Mouse (Mus musculus) C2C12 (cell line): Measurements from ENCODE around the gene Aldh3b1. TPM values are rescaled to one million over a fixed set of nuclear protein-coding genes. Genes with fewer than 3 reads are reported as not detected.
A peak's percentile ranks its signal among the peaks of the same experiment; 100 is the strongest.
"Not testable (repeated sequence)": the region's sequence is repeated elsewhere in the genome, so short reads cannot be mapped to it uniquely, and the experiment has no call there.

Experiments used
- H3K27me3 ChIP-seq: one replicate; pipeline ENCODE4 v1.6.1; 2011; ENCODE audit not compliant: control insufficient read depth, insufficient read depth, insufficient read length
- H3K36me3 ChIP-seq: one replicate; pipeline ENCODE4 v1.6.1; 2011; ENCODE audit not compliant: control insufficient read depth, insufficient read depth
- H3K4me3 ChIP-seq: one replicate; pipeline ENCODE4 v1.5.1; 2011; ENCODE audit warnings: mild to moderate bottlenecking, control low read depth; ENCODE audit not compliant: poor library complexity, insufficient read depth, severe bottlenecking
- H3K79me2 ChIP-seq: one replicate; pipeline ENCODE4 v1.6.1; 2011; ENCODE audit not compliant: control insufficient read depth, insufficient read depth
- H3K79me3 ChIP-seq: one replicate; pipeline ENCODE4 v1.6.1; 2011; ENCODE audit warnings: low read depth, control low read depth
- H3ac ChIP-seq: one replicate; pipeline ENCODE3; 2011; ENCODE audit warnings: low read depth; ENCODE audit not compliant: control insufficient read depth, insufficient read length
- CEBPB ChIP-seq: IDR thresholded peaks from one replicate; pipeline ENCODE4 v1.6.1; 2011; ENCODE audit warnings: low read depth, mild to moderate bottlenecking, control low read depth, moderate library complexity
- CTCF ChIP-seq: IDR thresholded peaks from one replicate; pipeline ENCODE4 v1.5.1; 2011; ENCODE audit not compliant: control insufficient read depth, insufficient read depth, insufficient read length
- FOSL1 ChIP-seq: IDR thresholded peaks from one replicate; pipeline ENCODE4 v1.8.0; 2011; ENCODE audit warnings: mild to moderate bottlenecking, low read length; ENCODE audit not compliant: poor library complexity, insufficient read depth, severe bottlenecking
- MAX ChIP-seq: IDR thresholded peaks from one replicate; pipeline ENCODE4 v1.6.1; 2011; ENCODE audit warnings: mild to moderate bottlenecking, control low read depth
- MYOD1 ChIP-seq: IDR thresholded peaks from one replicate; pipeline ENCODE4 v1.6.1; 2011; ENCODE audit warnings: low read depth; ENCODE audit not compliant: control insufficient read depth, insufficient read length
- MYOG ChIP-seq: IDR thresholded peaks from one replicate; pipeline ENCODE4 v1.6.1; 2011; ENCODE audit not compliant: control insufficient read depth, insufficient read length; ENCODE audit errors: extremely low read depth
- USF1 ChIP-seq: IDR thresholded peaks from one replicate; pipeline ENCODE4 v1.6.1; 2011; ENCODE audit warnings: low read depth, mild to moderate bottlenecking, control low read depth, moderate library complexity
- long read RNA-seq, 2 experiments: library from polyadenylated mRNA; unstranded; transcript quantifications; one replicate each; pipeline ENCODE4 v2.0.0; 2019 to 2020
- polyA plus RNA-seq: library from polyadenylated mRNA; unstranded; fragments of >200 nt; fragmentation: generic; extraction: Trizol; gene quantifications from one replicate; pipeline ENCODE4 v1.2.1, GENCODE M21; 2012; ENCODE audit warnings: missing spikeins

Gene Aldh3b1
- polyA plus RNA-seq = 6.9 TPM
- long read RNA-seq, experiment 1, transcript Aldh3b1-201 (10 exons, 1,924 nt) = major isoform, 34 of 43 reads
- long read RNA-seq, experiment 1, partial matches to known transcripts = 8 of 43 reads
- long read RNA-seq, experiment 1, other reads (novel, unspliced or antisense) = 1 of 43 reads
- long read RNA-seq, experiment 2, transcript Aldh3b1-201 (10 exons, 1,924 nt) = major isoform, 20 of 26 reads
- long read RNA-seq, experiment 2, partial matches to known transcripts = 1 of 26 reads
- long read RNA-seq, experiment 2, other reads (novel, unspliced or antisense) = 5 of 26 reads

- Histone ChIP-seq H3K36me3 (no peaks in the 10 kb centered on the region), H3ac (peak within 1 kb of the TSS; percentile 20), H3K79me3 (no peaks in the 10 kb centered on the region), H3K27me3 (no peaks in the 10 kb centered on the region), H3K4me3 (no peak within 1 kb of the TSS), H3K79me2 (no peaks in the 10 kb centered on the region)
- TF ChIP-seq CEBPB = no peak
- TF ChIP-seq FOSL1 = no peak
- no peak for TF ChIP-seq MAX
- no peak for TF ChIP-seq CTCF
Observed at GRCm38 (mm10) chr19:3929211-3929941, at the start of gene Aldh3b1. Gene Aldh3b1 (minus strand): TSS chr19:3929808.

DNA sequence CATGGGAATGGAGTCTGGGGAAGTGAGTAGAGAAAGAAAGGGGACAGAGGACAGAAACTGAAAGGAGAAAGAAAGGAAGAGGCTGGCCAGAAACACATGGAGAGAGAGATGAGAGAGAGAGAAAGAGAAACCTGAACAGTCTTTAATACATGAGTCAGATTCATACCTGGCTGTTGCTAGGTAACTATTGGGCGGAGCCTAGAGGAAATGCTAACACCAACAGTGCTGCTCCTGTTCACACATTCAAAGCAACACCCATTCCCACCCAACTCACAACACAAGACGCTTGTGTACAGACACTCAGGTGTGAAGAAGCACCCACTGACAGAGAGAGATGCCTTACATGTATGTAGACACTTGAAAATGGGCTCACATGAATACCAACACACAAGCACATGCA is 46.3 kb upstream of the Aldh3b1 start:
- H3K36me3 ChIP-seq = no peaks in the 10 kb centered on the region
- H3K27me3 ChIP-seq = peaks cover 12% of the 10 kb centered on the region
- H3K79me2 ChIP-seq = no peaks in the 10 kb centered on the region
- TF ChIP-seq CTCF = no peak
- TF ChIP-seq FOSL1 = no peak
- no peak for TF ChIP-seq MYOD1
- H3K79me3 ChIP-seq = no peaks in the 10 kb centered on the region
- H3ac ChIP-seq = no peak overlapping the region
- no peak overlapping the region for H3K4me3 ChIP-seq

DNA sequence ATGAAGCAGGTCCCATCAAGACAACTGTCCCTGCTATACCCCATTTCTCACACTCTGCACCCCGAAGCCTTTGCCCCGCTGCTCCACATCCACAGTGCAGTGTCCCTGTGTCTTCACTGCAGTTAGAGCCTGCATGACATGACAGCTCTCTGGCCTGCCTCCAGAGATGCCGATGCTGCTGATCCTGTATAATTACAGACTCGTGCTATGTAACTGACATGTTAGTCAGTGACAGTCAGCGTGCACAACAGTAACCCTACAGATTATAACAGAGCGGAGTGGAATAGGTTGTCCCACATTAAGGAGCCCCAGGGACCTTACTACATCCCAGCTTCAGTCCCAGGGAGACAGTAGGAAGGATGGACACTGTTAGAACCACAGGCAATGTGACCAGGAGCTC is 45.0 kb upstream of the Aldh3b1 start:
- H3K4me3 ChIP-seq = not testable (repeated sequence)

DNA sequence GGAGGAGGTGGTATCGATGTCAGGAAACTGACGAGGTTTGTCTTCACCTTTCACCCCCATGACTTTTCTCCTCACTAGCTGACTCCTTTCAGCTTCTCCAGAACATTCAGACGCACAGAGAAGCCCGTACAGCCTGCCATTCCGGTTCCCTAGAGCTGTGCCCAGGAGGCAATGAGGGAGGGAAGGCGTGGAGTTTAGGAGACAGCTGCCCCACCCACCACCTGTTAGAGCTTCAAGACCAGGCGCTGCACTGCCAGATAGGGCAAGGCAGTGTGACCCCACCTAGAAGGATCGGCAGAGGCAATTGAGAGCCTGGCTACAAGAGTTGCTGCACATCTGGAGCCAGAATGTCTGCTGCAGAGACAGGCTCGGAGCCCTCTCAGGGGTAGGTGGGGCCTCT is 42.6 kb upstream of the Aldh3b1 start, which contains the start of gene Aldh3b2:
Aldh3b2 (plus strand) TSS at position 100 of the 400 bp plus-strand sequence.
- Histone ChIP-seq H3ac (no peak within 1 kb of the TSS), H3K27me3 (peaks cover 15% of the 10 kb centered on the region), H3K36me3 (no peaks in the 10 kb centered on the region), H3K79me3 (no peaks in the 10 kb centered on the region), H3K79me2 (no peaks in the 10 kb centered on the region), H3K4me3 (no peak within 1 kb of the TSS)
- TF ChIP-seq MYOG = no peak
- TF ChIP-seq MAX = no peak
- TF ChIP-seq MYOD1 = no peak
- TF ChIP-seq FOSL1 = no peak
- TF ChIP-seq CTCF = no peak
- TF ChIP-seq USF1 = no peak
- TF ChIP-seq CEBPB = no peak

More for the DNA sequence above, 45.0 kb upstream of the Aldh3b1 start:
- H3ac ChIP-seq, H3K79me3 ChIP-seq, H3K36me3 ChIP-seq, H3K79me2 ChIP-seq: not testable (repeated sequence)
- H3K27me3 ChIP-seq = peaks cover 14% of the 10 kb centered on the region

- Histone ChIP-seq H3K4me3 (no peak overlapping the region), H3K79me2 (no peaks in the 10 kb centered on the region), H3K79me3 (no peaks in the 10 kb centered on the region), H3ac (no peak overlapping the region), H3K27me3 (peaks cover 6% of the 10 kb centered on the region), H3K36me3 (no peaks in the 10 kb centered on the region)
- TF ChIP-seq MYOD1 (no peak), CTCF (no peak), USF1 (no peak), MYOG (no peak), FOSL1 (no peak), CEBPB (no peak), MAX (no peak)
Observed at GRCm38 (mm10) chr19:3967258-3967657, 37.6 kb upstream of the Aldh3b1 start.
